In the genomic region with DNA sequence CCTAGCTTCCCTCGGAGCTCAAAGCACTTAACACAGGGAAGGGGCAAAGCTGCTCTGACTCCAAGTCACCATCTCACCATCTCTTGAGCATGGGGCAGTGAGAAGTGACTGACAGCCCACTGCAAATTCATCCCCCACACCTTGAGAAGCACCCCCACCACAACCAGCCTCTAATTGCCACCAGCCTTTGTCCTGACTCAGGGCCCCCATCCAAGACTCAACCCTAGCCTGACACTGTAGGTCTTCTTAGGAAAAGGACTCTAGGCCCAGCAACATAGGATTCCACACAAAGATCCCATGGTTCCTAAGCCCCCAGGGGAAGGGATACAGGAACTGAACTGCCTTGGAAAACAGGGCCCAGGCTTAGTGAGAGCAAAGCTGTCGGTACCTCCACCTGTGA, we compare ENCODE assay signal across 11 mouse cellular contexts. TPM values are rescaled to one million over a fixed set of nuclear protein-coding genes. Genes with fewer than 3 reads are reported as not detected.
DNase-seq lines count a peak whose midpoint lies in the region; ATAC-seq and TF ChIP-seq lines count a peak whose summit lies in the region.
"Had no signal": no experiment of that assay in that cellular context is flagged by ENCODE, and none has a peak within 500 bp of the region (broad histone marks: within the 10 kb centered on the region; RNA-seq: fewer than 3 reads in every experiment).

No protein-coding gene starts in this region.

- ATAC-seq in cerebellum, adult (ENCODE audit: insufficient number of reproducible peaks, low FRiP score, low TSS enrichment), result no peak
- ATAC-seq in hindbrain, embryonic 15.5 days (ENCODE audit: low FRiP score, low read depth), result 0 out of 2 replicates have a peak, but pooled peaks have one; percentile 9
- no peak for ATAC-seq in hindbrain, embryonic 11.5 days (ENCODE audit: low FRiP score)
- ATAC-seq in liver, embryonic 16.5 days (ENCODE audit: low read depth), result no peak

- TF ChIP-seq POLR2A in brain, embryonic 14.5 days (IDR thresholded peaks at IDR 0.05; ENCODE audit: borderline replicate concordance, extremely low read depth, insufficient read depth, insufficient read length, poor library complexity, severe bottlenecking), result no peak

- no peaks in the 10 kb centered on the region for H3K27me3 ChIP-seq in hindbrain, embryonic 15.5 days
- no peaks in the 10 kb centered on the region for H3K27me3 ChIP-seq in hindbrain, embryonic 11.5 days (ENCODE audit: control insufficient read depth, insufficient read depth, low read length)
- no peaks in the 10 kb centered on the region for H3K27me3 ChIP-seq in liver, embryonic 16.5 days (ENCODE audit: control insufficient read depth, insufficient read depth, low read depth, low read length)
- H3K27me3 ChIP-seq: kidney, embryonic 15.5 days had no signal

- DNase-seq in cerebellum, adult 11 months, result peak; percentile 18
- no peak for DNase-seq in hindbrain, embryonic 11.5 days (ENCODE audit: low spot score)
- DNase-seq in brain, embryonic 14.5 days (ENCODE audit: low read depth), result peak; percentile 76
- DNase-seq in natural killer cell, adult 2 months (ENCODE audit: low spot score in 2 of 2), result no peak
- no peak for DNase-seq in frontal cortex, adult 2 months (ENCODE audit: extremely low spot score in 1 of 2, low spot score in 1 of 2)

- H3K27ac ChIP-seq in hindbrain, embryonic 15.5 days (replicated peaks), result peak overlapping the region; percentile 78
- no peak overlapping the region for H3K27ac ChIP-seq in hindbrain, embryonic 11.5 days (ENCODE audit: low read depth, low read length)
- peak overlapping the region; percentile 99; the same call in 1 of the 2 replicates for H3K27ac ChIP-seq in liver, embryonic 16.5 days (ENCODE audit: low read length)
- H3K27ac ChIP-seq: macrophage had no signal

- H3K4me3 ChIP-seq in hindbrain, embryonic 15.5 days, result no peak overlapping the region
- no peak overlapping the region for H3K4me3 ChIP-seq in hindbrain, embryonic 11.5 days (ENCODE audit: low read depth, low read length)
- H3K4me3 ChIP-seq in liver, embryonic 16.5 days (ENCODE audit: low read depth, low read length), result no peak overlapping the region
- H3K4me3 ChIP-seq: kidney, embryonic 15.5 days had no signal

- no peaks in the 10 kb centered on the region for H3K9me3 ChIP-seq in hindbrain, embryonic 15.5 days
- no peaks in the 10 kb centered on the region for H3K9me3 ChIP-seq in hindbrain, embryonic 11.5 days (ENCODE audit: control insufficient read depth, low read length)
- H3K9me3 ChIP-seq in liver, embryonic 16.5 days (replicated peaks; ENCODE audit: control insufficient read depth, low read length), result no peaks in the 10 kb centered on the region
- H3K9me3 ChIP-seq: G1E; kidney, embryonic 15.5 days had no signal

- peaks cover 19% of the 10 kb centered on the region for H3K36me3 ChIP-seq in hindbrain, embryonic 15.5 days
- peaks cover 4% of the 10 kb centered on the region; the same call in 1 of the 2 replicates for H3K36me3 ChIP-seq in hindbrain, embryonic 11.5 days (ENCODE audit: control insufficient read depth, insufficient read depth, low read length)
- peaks cover 82% of the 10 kb centered on the region for H3K36me3 ChIP-seq in liver, embryonic 16.5 days (ENCODE audit: control insufficient read depth, insufficient read depth)

- peaks cover 48% of the 10 kb centered on the region for H3K4me1 ChIP-seq in hindbrain, embryonic 15.5 days (replicated peaks)
- no peaks in the 10 kb centered on the region for H3K4me1 ChIP-seq in hindbrain, embryonic 11.5 days (replicated peaks; ENCODE audit: control insufficient read depth, insufficient read depth, low read length)
- H3K4me1 ChIP-seq in liver, embryonic 16.5 days (ENCODE audit: control insufficient read depth, low read depth, low read length), result peaks cover 41% of the 10 kb centered on the region

- TF ChIP-seq CTCF in brain, embryonic 14.5 days (IDR thresholded peaks at IDR 0.05; ENCODE audit: borderline replicate concordance, extremely low read depth, insufficient read depth, insufficient read length), result no peak

- H3K9ac ChIP-seq in hindbrain, embryonic 15.5 days, result no peak overlapping the region
- H3K9ac ChIP-seq in hindbrain, embryonic 11.5 days (ENCODE audit: low read depth, low read length), result no peak overlapping the region
- peak overlapping the region; percentile 1; the same call in 1 of the 2 replicates for H3K9ac ChIP-seq in liver, embryonic 16.5 days (ENCODE audit: low read depth, low read length)
- H3K9ac ChIP-seq: kidney, embryonic 15.5 days had no signal

- WGBS in hindbrain, embryonic 15.5 days, result 45% methylated on average over 2 of the region's 2 CpGs
- 88% methylated on average over 2 of the region's 2 CpGs for WGBS in hindbrain, embryonic 11.5 days
- WGBS in liver, embryonic 16.5 days (ENCODE audit: insufficient replicate concordance), result 82% methylated on average over 2 of the region's 2 CpGs

- no peak overlapping the region for H3K4me2 ChIP-seq in hindbrain, embryonic 15.5 days
- H3K4me2 ChIP-seq in hindbrain, embryonic 11.5 days (replicated peaks; ENCODE audit: low read depth, low read length), result no peak overlapping the region
- no peak overlapping the region for H3K4me2 ChIP-seq in liver, embryonic 16.5 days (ENCODE audit: low read depth, low read length)
- H3K4me2 ChIP-seq: kidney, embryonic 15.5 days had no signal

RNA-seq across cellular contexts. Expression of a gene that starts 9.8 kb away (rescaled TPM):
- polyA plus RNA-seq in hindbrain, embryonic 15.5 days (2015; fragmentation: Nextera tagmentation; extraction: Ambion mirVana), result 34.7 and 36.9 TPM in 2 replicates
- 28.6 and 29.0 TPM in 2 replicates for polyA plus RNA-seq in hindbrain, embryonic 11.5 days (2014; fragmentation: Nextera tagmentation; extraction: Ambion mirVana)
- 18.6 and 21.3 TPM in 2 replicates for polyA plus RNA-seq in brain, embryonic 14.5 days (2012; rRNA removed)
- polyA plus RNA-seq in liver, embryonic 16.5 days (2015; fragmentation: Nextera tagmentation; extraction: Ambion mirVana), result 18.5 and 19.6 TPM in 2 replicates
- polyA plus RNA-seq in frontal cortex, adult 2 months (2012; rRNA removed), result 13.8 and 17.0 TPM in 2 replicates

RNA-seq across cellular contexts. Expression of a gene that starts 14.0 kb away (rescaled TPM):
- polyA plus RNA-seq in hindbrain, embryonic 15.5 days (2015; fragmentation: Nextera tagmentation; extraction: Ambion mirVana), result 24.8 and 29.2 TPM in 2 replicates
- 19.1 and 21.0 TPM in 2 replicates for polyA plus RNA-seq in hindbrain, embryonic 11.5 days (2014; fragmentation: Nextera tagmentation; extraction: Ambion mirVana)
- polyA plus RNA-seq in brain, embryonic 14.5 days (2012; rRNA removed), result 39.7 and 44.3 TPM in 2 replicates
- polyA plus RNA-seq in liver, embryonic 16.5 days (2015; fragmentation: Nextera tagmentation; extraction: Ambion mirVana), result 5.8 and 6.5 TPM in 2 replicates
- 23.6 and 26.7 TPM in 2 replicates for polyA plus RNA-seq in frontal cortex, adult 2 months (2012; rRNA removed)

RNA-seq across cellular contexts. Expression of a gene that starts 30.9 kb away (rescaled TPM):
- 49.5 and 50.4 TPM in 2 replicates for polyA plus RNA-seq in hindbrain, embryonic 15.5 days (2015; fragmentation: Nextera tagmentation; extraction: Ambion mirVana)
- polyA plus RNA-seq in hindbrain, embryonic 11.5 days (2014; fragmentation: Nextera tagmentation; extraction: Ambion mirVana), result 82.5 and 84.2 TPM in 2 replicates
- 38.8 and 52.4 TPM in 2 replicates for polyA plus RNA-seq in brain, embryonic 14.5 days (2012; rRNA removed)
- 58.1 and 63.4 TPM in 2 replicates for polyA plus RNA-seq in liver, embryonic 16.5 days (2015; fragmentation: Nextera tagmentation; extraction: Ambion mirVana)
- 47.4 and 54.0 TPM in 2 replicates for polyA plus RNA-seq in frontal cortex, adult 2 months (2012; rRNA removed)

RNA-seq across cellular contexts. Expression of a gene that starts 31.4 kb away (rescaled TPM):
- polyA plus RNA-seq in hindbrain, embryonic 15.5 days (2015; fragmentation: Nextera tagmentation; extraction: Ambion mirVana), result 33.5 and 43.9 TPM in 2 replicates
- polyA plus RNA-seq in hindbrain, embryonic 11.5 days (2014; fragmentation: Nextera tagmentation; extraction: Ambion mirVana), result 28.9 and 31.4 TPM in 2 replicates
- 84.0 and 116 TPM in 2 replicates for polyA plus RNA-seq in brain, embryonic 14.5 days (2012; rRNA removed)
- 30.8 and 31.5 TPM in 2 replicates for polyA plus RNA-seq in liver, embryonic 16.5 days (2015; fragmentation: Nextera tagmentation; extraction: Ambion mirVana)
- 75.7 and 85.2 TPM in 2 replicates for polyA plus RNA-seq in frontal cortex, adult 2 months (2012; rRNA removed)

RNA-seq across cellular contexts. Expression of a gene that starts 36.1 kb away (rescaled TPM):
- not detected in 2 replicates for polyA plus RNA-seq in hindbrain, embryonic 15.5 days (2015; fragmentation: Nextera tagmentation; extraction: Ambion mirVana)
- polyA plus RNA-seq in hindbrain, embryonic 11.5 days (2014; fragmentation: Nextera tagmentation; extraction: Ambion mirVana), result not detected in 2 replicates
- 0.11 TPM in 1 of 2 replicates, not detected in the other for polyA plus RNA-seq in brain, embryonic 14.5 days (2012; rRNA removed)
- polyA plus RNA-seq in liver, embryonic 16.5 days (2015; fragmentation: Nextera tagmentation; extraction: Ambion mirVana), result not detected in 2 replicates
- polyA plus RNA-seq in frontal cortex, adult 2 months (2012; rRNA removed), result not detected in 2 replicates
- polyA plus RNA-seq: kidney, embryonic 15.5 days; macrophage had no signal

Comparison
In these comparisons a context has a peak if more than half of its experiments do, and no peak if none do; other contexts are left out.
1. DNase-seq: peak in cerebellum, adult 11 months (single experiment) and brain, embryonic 14.5 days (single experiment); none in hindbrain, embryonic 11.5 days (single experiment), natural killer cell, adult 2 months (0 of 2) and frontal cortex, adult 2 months (0 of 2).